Mouse (Mus musculus): ENCODE data around the gene Mtmr6.

DNA sequence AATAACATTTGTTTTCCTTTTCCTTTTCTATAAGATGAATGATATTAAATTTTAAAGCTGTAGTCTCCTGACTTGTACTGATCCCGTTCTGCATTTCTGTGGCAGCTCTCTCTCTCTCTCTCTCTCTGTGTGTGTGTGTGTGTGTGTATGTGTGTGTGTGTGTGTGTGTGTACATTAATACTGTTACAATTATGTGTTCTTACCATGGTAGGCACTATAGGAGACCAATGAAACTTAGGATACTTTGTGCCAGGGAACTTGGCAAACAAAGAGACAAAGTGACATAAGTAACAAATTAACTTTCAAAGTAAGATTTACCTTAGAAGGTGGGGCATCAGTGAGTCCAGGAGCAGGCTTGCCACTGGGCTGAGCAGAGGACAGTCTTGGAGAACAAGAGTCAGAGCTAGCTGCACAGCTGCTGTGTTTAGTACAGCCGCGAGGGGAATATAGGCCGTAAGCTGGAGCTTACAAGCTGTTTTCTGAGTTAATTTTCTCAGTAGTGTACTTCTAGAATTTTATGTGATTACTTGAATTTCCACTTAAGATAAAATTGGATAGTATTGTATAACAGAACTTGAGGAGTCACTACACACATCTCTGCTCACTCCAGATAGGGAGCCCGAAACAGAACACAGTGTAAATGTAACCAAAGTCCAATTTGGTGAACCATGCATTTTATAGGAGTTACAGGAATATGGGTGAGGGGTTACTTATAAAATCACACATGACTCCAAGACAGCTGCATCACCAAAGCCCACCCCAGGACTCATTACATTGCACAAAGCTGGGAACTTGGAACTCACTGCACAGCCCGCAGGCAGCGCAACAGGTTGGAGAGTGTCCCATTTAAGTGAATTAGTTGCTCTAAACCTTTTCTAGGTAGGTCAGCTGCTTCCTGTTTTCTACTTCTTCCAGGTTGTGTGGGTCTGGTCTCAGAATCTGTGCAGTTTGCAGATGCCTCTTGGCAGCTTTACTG is 10.6 kb downstream of the Mtmr6 start:
- TF ChIP-seq POLR2A (IDR thresholded peaks at IDR 0.05; ENCODE audit: low read depth, low read length) (no peak), CTCF (IDR thresholded peaks at IDR 0.05; ENCODE audit: extremely low read depth, insufficient read depth, insufficient read length, insufficient replicate concordance) (no peak)

Data from spleen, adult 2 months (tissue).